Mouse (Mus musculus): ENCODE results near the gene Lypd5.

The Lypd5 gene

DNA sequence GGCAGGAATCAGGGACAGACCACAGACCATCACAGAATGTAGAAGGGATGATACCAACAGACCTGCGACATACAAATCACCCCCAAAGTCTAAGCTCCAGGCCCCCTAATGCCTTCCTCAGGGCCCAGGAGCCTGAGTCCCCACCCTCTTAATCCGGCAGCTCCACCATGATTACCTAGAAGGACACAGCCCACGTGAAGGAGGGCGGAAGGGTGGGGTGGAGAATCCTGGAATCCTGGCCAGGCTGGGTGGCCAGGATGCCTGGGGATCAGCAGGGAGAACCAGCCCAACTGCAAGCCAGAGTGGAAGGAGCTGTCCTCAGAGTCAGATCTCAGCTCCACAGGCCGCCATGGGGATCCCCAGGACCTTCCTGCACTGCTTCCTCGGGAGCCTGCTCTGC lies at the start of gene Lypd5:
TSS of gene Lypd5 (plus strand) at position 301 of the 400 bp plus-strand sequence.
- no peak for DNase-seq (ENCODE audit: low read depth, low spot score)

GRCm38 (mm10) chr7:24299823-24300481 lies 49.0 kb upstream of the Lypd5 start:
- no peak for DNase-seq (ENCODE audit: low read depth, low spot score)

DNA sequence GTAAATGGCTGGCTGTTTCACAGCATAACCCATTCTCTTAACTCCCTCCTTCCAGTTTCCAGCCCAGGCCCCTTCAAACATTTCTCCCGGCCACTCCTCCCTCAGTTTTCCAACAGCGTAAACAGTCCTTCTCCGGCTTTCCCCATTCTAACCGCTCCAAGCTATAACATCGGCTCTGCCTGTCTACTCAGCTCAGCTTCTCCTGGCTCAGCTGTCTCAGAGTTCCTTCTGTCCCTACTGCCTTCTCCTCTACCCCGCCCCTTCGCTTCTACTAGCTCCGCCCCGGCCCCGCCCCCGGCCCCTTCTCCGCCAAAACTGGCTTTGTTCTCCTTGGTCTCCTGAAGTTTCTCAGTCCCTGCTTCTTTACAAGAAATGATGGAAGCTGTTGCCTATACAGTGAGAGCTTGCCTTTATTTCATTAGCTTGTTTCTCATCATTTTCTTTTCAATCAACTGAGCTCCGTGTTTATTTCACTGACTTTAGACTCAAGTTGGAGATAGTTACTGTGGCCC lies 48.2 kb upstream of the Lypd5 start, which contains the start of gene Zfp61:
TSS of gene Zfp61 (minus strand) at position 462 of the 512 bp plus-strand sequence.
- no peak for DNase-seq (ENCODE audit: low read depth, low spot score)

DNA sequence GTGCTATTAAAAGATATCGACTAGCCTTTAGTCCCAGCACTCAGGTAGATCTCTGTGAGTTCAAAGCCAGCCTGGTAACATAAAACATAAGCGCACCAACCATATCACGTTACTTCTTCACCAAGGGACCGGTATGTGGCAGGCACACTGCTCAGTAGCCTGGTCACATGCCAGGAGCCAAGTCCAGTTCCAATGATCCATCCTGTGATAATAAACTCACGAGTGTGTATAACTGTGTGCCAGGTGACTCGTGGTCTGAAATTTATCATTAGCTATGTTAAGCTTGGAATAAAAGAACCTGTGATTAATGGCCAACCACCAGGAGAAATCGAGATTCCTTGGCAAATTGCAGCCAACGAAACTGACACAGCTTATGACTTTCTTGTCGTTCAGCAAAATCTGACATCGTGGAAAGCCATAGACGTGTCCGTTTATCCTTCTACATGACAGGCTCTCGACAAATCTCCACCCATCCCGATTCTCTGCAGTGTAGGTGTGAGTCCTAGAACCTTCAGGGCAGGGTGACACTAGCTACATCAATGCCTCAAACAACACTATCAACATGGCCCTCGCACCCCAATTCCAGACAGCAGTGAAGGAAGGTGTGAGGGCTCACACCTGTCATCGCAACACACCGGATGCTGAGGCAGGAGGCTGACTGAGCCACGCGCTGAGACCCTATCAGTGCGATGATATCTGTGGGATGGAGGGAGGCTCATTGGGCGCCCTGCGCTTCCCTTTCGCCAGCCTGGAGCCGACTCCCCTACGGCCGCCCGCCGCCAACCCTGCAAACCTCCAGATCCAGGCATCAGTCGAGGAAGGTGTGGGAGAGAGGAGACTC lies 33.0 kb upstream of the Lypd5 start:
- no peak for DNase-seq (ENCODE audit: low read depth, low spot score)

- peak; percentile 97 for DNase-seq (ENCODE audit: low read depth, low spot score)
Measured at GRCm38 (mm10) chr7:24316567-24317092, 32.4 kb upstream of the Lypd5 start, which contains the start of gene Zfp94. Gene Zfp94, minus strand, starts transcription at chr7:24316666.

GRCm38 (mm10) chr7:24318942-24319341 lies 30.1 kb upstream of the Lypd5 start:
- DNase-seq (ENCODE audit: low read depth, low spot score) = no peak

- DNase-seq (ENCODE audit: low read depth, low spot score) = no peak
Measured at GRCm38 (mm10) chr7:24322593-24322992, 26.4 kb upstream of the Lypd5 start.

- no peak for DNase-seq (ENCODE audit: low read depth, low spot score)
Measured at GRCm38 (mm10) chr7:24325197-24325596, 23.8 kb upstream of the Lypd5 start.

- DNase-seq (ENCODE audit: low read depth, low spot score) = peak; percentile 26
Measured at GRCm38 (mm10) chr7:24325675-24326128, 23.3 kb upstream of the Lypd5 start.

GRCm38 (mm10) chr7:24326273-24327135 lies 22.5 kb upstream of the Lypd5 start:
- no peak for DNase-seq (ENCODE audit: low read depth, low spot score)

DNA sequence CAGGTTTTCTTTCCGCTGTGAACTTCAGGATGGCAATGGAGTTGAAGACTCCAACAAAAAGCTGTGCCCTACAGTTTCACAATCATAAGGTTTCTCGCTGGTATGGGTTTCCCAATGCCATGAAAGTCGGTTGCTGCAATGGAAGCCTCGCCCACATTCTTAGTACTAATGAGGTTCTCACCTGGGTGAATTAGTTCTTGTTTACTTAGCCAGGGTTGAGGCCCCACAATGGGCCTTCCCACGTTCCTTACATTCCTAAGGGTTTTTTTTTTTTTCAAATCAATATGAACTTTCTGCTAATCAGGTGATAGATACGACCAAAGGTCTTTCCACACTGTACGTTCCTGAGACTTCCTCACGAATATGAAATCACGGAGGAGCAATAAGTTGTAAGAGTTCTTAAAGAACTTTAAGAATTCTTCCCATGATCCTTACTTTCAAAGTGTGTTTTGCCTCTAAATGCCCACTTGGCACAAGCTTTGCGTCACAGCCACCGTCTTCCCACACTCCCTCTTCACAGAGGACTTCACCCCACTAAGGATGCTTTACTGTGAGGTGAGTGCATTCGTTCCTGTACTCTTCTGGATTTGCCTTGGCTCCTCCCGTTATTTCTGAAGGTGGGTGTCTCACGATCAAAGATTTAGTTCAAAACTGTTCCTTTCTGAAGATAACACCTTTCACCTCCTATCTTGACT lies 21.6 kb upstream of the Lypd5 start:
- DNase-seq (ENCODE audit: low read depth, low spot score) = no peak

- DNase-seq (ENCODE audit: low read depth, low spot score) = peak; percentile 62
Measured at GRCm38 (mm10) chr7:24333304-24333986, 15.6 kb upstream of the Lypd5 start, which contains the start of gene Tescl. Gene Tescl, minus strand, starts transcription at chr7:24333936.

GRCm38 (mm10) chr7:24335699-24336309 lies 13.2 kb upstream of the Lypd5 start:
- peak; percentile 82 for DNase-seq (ENCODE audit: low read depth, low spot score)

DNA sequence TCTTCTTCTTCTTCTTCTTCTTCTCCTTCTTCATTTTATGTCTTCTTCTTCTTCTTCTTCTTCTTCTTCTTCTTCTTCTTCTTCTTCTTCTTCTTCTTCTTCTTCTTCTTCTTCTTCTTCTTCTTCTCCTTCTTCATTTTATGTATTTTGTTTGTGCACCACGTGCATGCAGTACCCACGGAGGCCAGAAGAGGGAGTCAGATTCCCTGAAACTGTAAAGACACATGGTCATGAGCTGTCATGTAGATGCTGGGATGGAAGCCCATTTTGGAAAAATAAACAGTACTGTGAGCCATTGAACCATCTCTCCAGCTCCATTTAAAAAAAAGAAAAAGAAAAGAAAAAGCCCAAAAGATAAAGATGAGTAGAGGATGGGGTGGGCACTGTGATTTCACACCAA lies 10.8 kb upstream of the Lypd5 start:
- peak; percentile 71 for DNase-seq (ENCODE audit: low read depth, low spot score)

DNA sequence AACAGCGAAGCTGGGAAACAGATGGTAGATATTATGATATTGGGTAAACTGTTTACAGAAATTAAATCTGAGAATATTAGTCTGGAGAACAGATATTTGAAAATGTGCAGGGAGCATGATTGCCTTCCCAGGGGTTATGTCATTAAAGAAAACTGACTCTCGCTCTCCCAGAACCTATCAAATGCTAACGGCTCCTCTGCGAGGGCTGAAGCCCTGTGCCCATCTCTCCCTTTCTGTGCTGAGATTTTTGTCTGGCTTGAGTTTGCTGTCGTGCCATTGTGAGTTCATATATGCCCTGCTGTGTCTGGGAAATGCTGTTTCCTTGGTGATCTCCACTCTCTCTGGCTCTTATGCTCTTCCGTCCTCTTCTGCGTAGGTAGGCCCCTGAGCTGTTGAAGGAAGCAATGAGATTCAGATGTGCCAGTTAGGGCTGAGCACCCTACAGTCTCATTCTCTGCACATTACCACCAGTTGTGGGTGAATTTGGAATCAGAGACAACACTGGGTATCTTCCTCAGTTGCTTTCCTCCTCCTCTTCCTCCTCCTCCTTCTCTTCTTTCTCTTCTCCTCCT lies 5.2 kb upstream of the Lypd5 start:
- DNase-seq (ENCODE audit: low read depth, low spot score) = no peak

GRCm38 (mm10) chr7:24346444-24346843 lies 2.6 kb upstream of the Lypd5 start:
- DNase-seq (ENCODE audit: low read depth, low spot score) = no peak

GRCm38 (mm10) chr7:24355646-24356045 lies 6.7 kb downstream of the Lypd5 start:
- DNase-seq (ENCODE audit: low read depth, low spot score) = no peak

DNA sequence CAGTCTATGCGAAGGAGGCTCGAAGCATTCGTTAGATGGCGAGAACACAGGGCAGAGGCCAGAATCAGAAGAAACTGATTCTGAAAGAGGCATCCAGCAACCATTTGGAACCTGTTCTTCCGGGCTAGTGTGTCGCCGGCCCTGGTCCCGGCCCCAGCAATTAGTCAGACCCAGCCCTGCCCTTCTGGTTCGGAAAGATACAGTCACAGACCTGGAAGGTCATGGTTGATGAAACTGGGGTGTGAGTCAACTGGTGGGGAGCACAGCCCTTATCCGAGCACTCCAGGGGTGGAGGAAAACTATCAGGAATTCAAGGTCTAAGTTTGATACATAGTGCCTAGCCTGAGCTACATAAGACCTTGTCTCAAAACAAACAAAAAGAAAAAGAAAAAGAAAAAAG lies 7.1 kb downstream of the Lypd5 start:
- DNase-seq (ENCODE audit: low read depth, low spot score) = no peak

DNA sequence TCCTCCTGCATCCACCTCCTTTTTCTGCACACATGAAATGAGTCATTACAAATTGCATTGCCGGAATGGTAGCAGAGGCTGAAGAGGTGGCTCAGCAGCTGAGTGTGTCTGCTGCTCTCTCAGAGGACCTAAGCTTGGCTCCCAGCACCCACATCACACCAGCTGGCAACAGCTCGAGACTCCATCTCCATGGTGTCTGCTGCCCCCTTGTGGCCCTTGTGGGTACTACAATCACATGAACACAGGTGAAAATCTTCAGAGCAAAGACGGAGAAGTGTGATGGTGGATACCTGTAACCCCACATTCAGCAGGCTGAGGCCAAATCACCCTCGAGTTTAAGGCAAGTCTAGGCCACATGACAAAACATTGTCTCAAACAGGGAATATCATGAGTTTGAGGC lies 8.9 kb downstream of the Lypd5 start:
- DNase-seq (ENCODE audit: low read depth, low spot score) = peak; percentile 67

Data from R1 (cell line).